In the genomic region with DNA sequence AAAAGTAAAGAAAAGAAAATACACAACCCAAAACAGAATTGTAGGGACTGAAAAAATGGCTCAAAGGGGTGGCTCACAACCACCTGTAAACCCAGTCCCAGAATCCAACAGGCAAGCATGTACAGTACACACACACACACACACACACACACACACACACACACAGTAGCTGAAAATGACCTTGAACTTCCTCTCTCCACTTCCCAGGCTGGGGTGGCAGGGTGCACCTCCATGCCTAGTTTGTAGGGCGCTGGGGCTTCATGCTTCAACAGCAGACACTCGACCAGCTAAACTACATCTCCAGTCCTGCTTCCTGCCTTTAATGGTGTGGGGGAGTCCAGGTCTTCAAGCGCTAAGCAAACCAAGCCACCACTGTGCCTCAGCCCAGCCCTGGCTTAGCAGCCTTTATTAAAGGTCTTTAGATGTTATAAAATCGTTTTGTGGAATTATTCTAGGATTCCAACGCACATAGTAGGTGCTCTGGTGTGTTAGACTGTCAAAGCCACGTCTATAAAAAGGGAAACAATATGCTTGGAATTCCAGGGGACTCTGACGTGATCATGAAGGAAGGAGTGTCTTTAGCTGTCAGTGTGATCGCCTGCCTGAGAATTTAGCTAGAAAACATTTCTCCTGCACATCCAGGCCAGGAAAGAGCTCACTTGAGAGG, we compare ENCODE assay signal across 20 mouse cellular contexts. TPM values are rescaled to one million over a fixed set of nuclear protein-coding genes. Genes with fewer than 3 reads are reported as not detected.
DNase-seq lines count a peak whose midpoint lies in the region; ATAC-seq and TF ChIP-seq lines count a peak whose summit lies in the region.
"Had no signal": no experiment of that assay in that cellular context is flagged by ENCODE, and none has a peak within 500 bp of the region (broad histone marks: within the 10 kb centered on the region; RNA-seq: fewer than 3 reads in every experiment).

No protein-coding gene starts in this region.

- no peak for ATAC-seq in heart, embryonic 13.5 days (ENCODE audit: extremely low read depth, insufficient number of reproducible peaks, low FRiP score, low TSS enrichment)
- no peak for ATAC-seq in megakaryocyte, adult 5-6 weeks (ENCODE audit: poor library complexity, severe bottlenecking)
- ATAC-seq in liver, embryonic 16.5 days (ENCODE audit: low read depth) = no peak

- TF ChIP-seq CTCF in MEL (IDR thresholded peaks at IDR 0.05 in 2 of 3, conservative IDR thresholded peaks at IDR 0.05 in 1 of 3; ENCODE audit: control insufficient read depth in 1 of 3, insufficient read depth in 1 of 3, low read depth in 2 of 3, low read length in 3 of 3, poor library complexity in 1 of 3, severe bottlenecking in 1 of 3) = no peak

- H3K9me3 ChIP-seq in heart, embryonic 13.5 days = no peaks in the 10 kb centered on the region
- no peaks in the 10 kb centered on the region for H3K9me3 ChIP-seq in megakaryocyte, embryonic 14.5 days
- no peaks in the 10 kb centered on the region for H3K9me3 ChIP-seq in MEL (replicated peaks; ENCODE audit: insufficient read depth, low read length)
- H3K9me3 ChIP-seq in liver, embryonic 16.5 days (replicated peaks; ENCODE audit: control insufficient read depth, low read length) = no peaks in the 10 kb centered on the region
- H3K9me3 ChIP-seq: hindbrain, embryonic 15.5 days; limb, embryonic 13.5 days had no signal

- 0 out of 4 replicates have a peak, but pooled peaks have one; percentile 26 to 30 for TF ChIP-seq EP300 in MEL (IDR thresholded peaks at IDR 0.05; ENCODE audit: low read depth in 1 of 2, low read length in 2 of 2)

- no peak for TF ChIP-seq RAD21 in MEL (IDR thresholded peaks at IDR 0.05; ENCODE audit: low read depth, low read length)

- no peak overlapping the region for H3K9ac ChIP-seq in heart, embryonic 13.5 days
- H3K9ac ChIP-seq in MEL (ENCODE audit: control insufficient read depth, low read depth, low read length, poor library complexity, severe bottlenecking) = no peak overlapping the region; the same call in 1 of the 2 replicates
- no peak overlapping the region for H3K9ac ChIP-seq in liver, embryonic 16.5 days (ENCODE audit: low read depth, low read length)
- H3K9ac ChIP-seq: hindbrain, embryonic 15.5 days; limb, embryonic 13.5 days had no signal

- peaks cover 8% of the 10 kb centered on the region; the same call in 1 of the 2 replicates for H3K27me3 ChIP-seq in heart, embryonic 13.5 days (replicated peaks)
- H3K27me3 ChIP-seq in megakaryocyte, embryonic 14.5 days (replicated peaks) = no peaks in the 10 kb centered on the region
- no peaks in the 10 kb centered on the region for H3K27me3 ChIP-seq in MEL (ENCODE audit: control insufficient read depth in 1 of 2, insufficient read depth in 2 of 2, low read length in 2 of 2)
- H3K27me3 ChIP-seq in liver, embryonic 16.5 days (ENCODE audit: control insufficient read depth, insufficient read depth, low read depth, low read length) = no peaks in the 10 kb centered on the region

- H3K4me2 ChIP-seq in heart, embryonic 13.5 days = no peak overlapping the region
- H3K4me2 ChIP-seq in liver, embryonic 16.5 days (ENCODE audit: low read depth, low read length) = no peak overlapping the region
- H3K4me2 ChIP-seq: hindbrain, embryonic 15.5 days; midbrain, embryonic 11.5 days had no signal

- peaks cover 27% of the 10 kb centered on the region for H3K4me1 ChIP-seq in heart, embryonic 13.5 days
- peaks cover 55% of the 10 kb centered on the region for H3K4me1 ChIP-seq in megakaryocyte, embryonic 14.5 days
- peaks cover 5 to 21% of the 10 kb centered on the region in 2 experiments for H3K4me1 ChIP-seq in MEL (ENCODE audit: control insufficient read depth in 1 of 2, insufficient read depth in 2 of 2, low read length in 2 of 2)
- peaks cover 43% of the 10 kb centered on the region for H3K4me1 ChIP-seq in liver, embryonic 16.5 days (ENCODE audit: control insufficient read depth, low read depth, low read length)

- no peaks in the 10 kb centered on the region for H3K79me2 ChIP-seq in MEL (ENCODE audit: control insufficient read depth, insufficient read depth, low read length, poor library complexity)

- no peaks in the 10 kb centered on the region for H3K36me3 ChIP-seq in heart, embryonic 13.5 days
- H3K36me3 ChIP-seq in megakaryocyte, embryonic 14.5 days (replicated peaks; ENCODE audit: low read length) = no peaks in the 10 kb centered on the region
- peaks cover 0 to 17% of the 10 kb centered on the region in 2 experiments; a peak in 2 of 4 replicates for H3K36me3 ChIP-seq in MEL (ENCODE audit: control insufficient read depth in 1 of 2, insufficient read depth in 2 of 2, low read length in 2 of 2)
- H3K36me3 ChIP-seq in liver, embryonic 16.5 days (ENCODE audit: control insufficient read depth, insufficient read depth) = no peaks in the 10 kb centered on the region
- H3K36me3 ChIP-seq: hindbrain, embryonic 15.5 days; limb, embryonic 13.5 days had no signal

- H3K27ac ChIP-seq in heart, embryonic 13.5 days (replicated peaks) = 0 out of 2 replicates have a peak overlapping the region, but pooled peaks have one; percentile 4
- H3K27ac ChIP-seq in MEL (ENCODE audit: control insufficient read depth, low read depth, low read length) = peak overlapping the region; percentile 22; the same call in 1 of the 2 replicates
- H3K27ac ChIP-seq in liver, embryonic 16.5 days (ENCODE audit: low read length) = peak overlapping the region; percentile 59
- H3K27ac ChIP-seq: hindbrain, embryonic 15.5 days; limb, embryonic 13.5 days had no signal

- no peak overlapping the region for H3K4me3 ChIP-seq in heart, embryonic 13.5 days
- peak overlapping the region; percentile 38 for H3K4me3 ChIP-seq in megakaryocyte, embryonic 14.5 days (replicated peaks)
- no peak overlapping the region for H3K4me3 ChIP-seq in MEL (ENCODE audit: control insufficient read depth in 1 of 2, insufficient read depth in 1 of 2, low read depth in 2 of 2, low read length in 2 of 2)
- no peak overlapping the region for H3K4me3 ChIP-seq in liver, embryonic 16.5 days (ENCODE audit: low read depth, low read length)
- H3K4me3 ChIP-seq: hindbrain, embryonic 15.5 days; limb, embryonic 13.5 days; myocyte had no signal

- TF ChIP-seq POLR2A in MEL (IDR thresholded peaks at IDR 0.05; ENCODE audit: control insufficient read depth in 1 of 2, insufficient read depth in 1 of 2, low read depth in 1 of 2, low read length in 2 of 2, poor library complexity in 1 of 2) = no peak

- WGBS in heart, embryonic 13.5 days = 40% methylated on average over 8 of the region's 8 CpGs
- 34% methylated on average over 8 of the region's 8 CpGs for WGBS in liver, embryonic 16.5 days (ENCODE audit: insufficient replicate concordance)

- no peak for DNase-seq in heart, postnatal 4 days
- DNase-seq in MEL (ENCODE audit: low read depth, low spot score) = peak; percentile 59
- DNase-seq in cerebellum, adult 18-20 months = no peak
- no peak for DNase-seq in adrenal gland, adult 18-20 months (ENCODE audit: low spot score in 2 of 2)
- DNase-seq: adrenal gland, postnatal 14 days; cerebellum, adult 9-11 months; heart, adult 11 months; heart, postnatal 10 days; kidney, adult 18-20 months; lung, postnatal 14 days; right cerebral cortex, postnatal 14 days; thymus, postnatal 36 days had no signal

TF ChIP-seq in MEL, 35 proteins besides CTCF, POLR2A, EP300 and RAD21:
- 0 out of 2 replicates have a peak, but pooled peaks have one; percentile 8 for TF ChIP-seq TCF12 (IDR thresholded peaks at IDR 0.05; ENCODE audit: low read depth, low read length)
- TF ChIP-seq ZKSCAN1 (IDR thresholded peaks at IDR 0.05; ENCODE audit: low read depth, low read length) = peak; percentile 57; the same call in 1 of the 2 replicates
- no peak for TF ChIP-seq MAFK (IDR thresholded peaks at IDR 0.05; ENCODE audit: borderline replicate concordance, low read depth, low read length)
- TF ChIP-seq SMC3 (IDR thresholded peaks at IDR 0.05; ENCODE audit: low read depth, low read length) = 0 out of 2 replicates have a peak, but pooled peaks have one; percentile 6
- 0 out of 2 replicates have a peak, but pooled peaks have one; percentile 36 for TF ChIP-seq MYC (IDR thresholded peaks at IDR 0.05; ENCODE audit: low read depth, low read length)
- peak; percentile 20; the same call in 1 of the 2 replicates for TF ChIP-seq MXI1 (IDR thresholded peaks at IDR 0.05; ENCODE audit: low read depth, low read length)
TF ChIP-seq in MEL: peak in this region for 5.

RNA-seq across cellular contexts. Expression of gene Arhgef10l, which starts 15.1 kb away (rescaled TPM):
- 15.3 and 18.2 TPM in 2 replicates for polyA plus RNA-seq in heart, embryonic 13.5 days (2015; fragmentation: Nextera tagmentation; extraction: Ambion mirVana)
- total RNA-seq in heart, postnatal 4 days (2021) = 10 to 100 TPM; 45.9 to 46.7 TPM
- polyA plus RNA-seq in megakaryocyte, embryonic 14.5 days (2012; ENCODE audit: insufficient read depth, low replicate concordance) = 7.1 and 9.2 TPM in 2 replicates
- total RNA-seq in megakaryocyte, adult 5-6 weeks (2015) = 22.8 and 25.3 TPM in 2 replicates
- 72.2 and 83.3 TPM in 2 replicates for total RNA-seq in megakaryocyte, adult 5-6 weeks (2017)
- total RNA-seq in MEL (2012; rRNA removed) = 10.2 and 16.9 TPM in 2 replicates
- 10 to 100 TPM in 1 of 2 experiments, not detected in 1; 26.0 TPM for polyA plus RNA-seq in MEL (2012; ENCODE audit: insufficient read depth in 1 of 2, insufficient read length in 2 of 2, low read depth in 1 of 2, low replicate concordance in 2 of 2, missing spikeins in 1 of 2)
- polyA plus RNA-seq in liver, embryonic 16.5 days (2015; fragmentation: Nextera tagmentation; extraction: Ambion mirVana) = 5.7 and 6.6 TPM in 2 replicates
- total RNA-seq in adrenal gland, adult 18-20 months (2021) = 10 to 100 TPM in 1 of 2 experiments, 1 to 10 TPM in 1; 6.7 to 10.7 TPM

RNA-seq across cellular contexts. Expression of gene Rcc2, which starts 19.5 kb away (rescaled TPM):
- 9.8 and 10.7 TPM in 2 replicates for polyA plus RNA-seq in heart, embryonic 13.5 days (2015; fragmentation: Nextera tagmentation; extraction: Ambion mirVana)
- 10 to 100 TPM; 38.2 to 38.5 TPM for total RNA-seq in heart, postnatal 4 days (2021)
- polyA plus RNA-seq in megakaryocyte, embryonic 14.5 days (2012; ENCODE audit: insufficient read depth, low replicate concordance) = 177 and 233 TPM in 2 replicates
- total RNA-seq in megakaryocyte, adult 5-6 weeks (2015) = 30.3 and 37.4 TPM in 2 replicates
- 50.8 and 57.3 TPM in 2 replicates for total RNA-seq in megakaryocyte, adult 5-6 weeks (2017)
- 267 and 270 TPM in 2 replicates for total RNA-seq in MEL (2012; rRNA removed)
- 100 to 1,000 TPM; 254 to 427 TPM for polyA plus RNA-seq in MEL (2012; ENCODE audit: insufficient read depth in 1 of 2, insufficient read length in 2 of 2, low read depth in 1 of 2, low replicate concordance in 2 of 2, missing spikeins in 1 of 2)
- 8.9 and 9.7 TPM in 2 replicates for polyA plus RNA-seq in liver, embryonic 16.5 days (2015; fragmentation: Nextera tagmentation; extraction: Ambion mirVana)
- total RNA-seq in adrenal gland, adult 18-20 months (2021) = 10 to 100 TPM; 46.4 to 72.2 TPM

Comparison
In these comparisons a context has a peak if more than half of its experiments do, and no peak if none do; other contexts are left out.
1. H3K27ac ChIP-seq: peak in every context shown above with its lines; median percentile 59 in liver, embryonic 16.5 days; 22 in MEL; 4 in heart, embryonic 13.5 days.